Mouse (Mus musculus) midbrain, postnatal 0 days (tissue): ENCODE measurements around the gene Mettl8. TPM values are rescaled to one million over a fixed set of nuclear protein-coding genes. Genes with fewer than 3 reads are reported as not detected.

Experiments
- ATAC-seq: fragments of 200-750 bp; cut with Nextera tagmentation; 2 replicates; pipeline ENCODE4 v1.8.0; 2017; ENCODE audit warnings: moderate number of reproducible peaks, mild to moderate bottlenecking, moderate TSS enrichment, moderate library complexity; ENCODE audit not compliant: low FRiP score
- DNase-seq: peaks from one replicate; pipeline ENCODE4 v3.0.0-alpha.2; 2015; ENCODE audit warnings: low spot score
- H3K27ac ChIP-seq: fragments of 300-500 bp; sonication (generic); 2 replicates; pipeline ENCODE4 v1.5.1; 2014; ENCODE audit warnings: low read depth, mild to moderate bottlenecking, low read length, mixed read lengths
- H3K27me3 ChIP-seq: fragments of 300-500 bp; sonication (generic); 2 replicates; pipeline ENCODE4 v1.6.1; 2014; ENCODE audit warnings: low read length, control low read depth, mixed read lengths; ENCODE audit not compliant: insufficient read depth
- H3K36me3 ChIP-seq: fragments of 300-500 bp; sonication (generic); 2 replicates; pipeline ENCODE4 v1.6.1; 2014; ENCODE audit warnings: low read length, control low read depth, mixed read lengths; ENCODE audit not compliant: insufficient read depth
- H3K4me1 ChIP-seq: fragments of 300-500 bp; sonication (generic); 2 replicates; pipeline ENCODE4 v1.6.1; 2014; ENCODE audit warnings: mild to moderate bottlenecking, control low read depth, antibody characterized with exemption, low read length, mixed read lengths; ENCODE audit not compliant: insufficient read depth
- H3K4me2 ChIP-seq: fragments of 300-500 bp; sonication (generic); 2 replicates; pipeline ENCODE4 v1.6.1; 2014; ENCODE audit warnings: low read depth, mild to moderate bottlenecking, low read length, mixed read lengths; ENCODE audit not compliant: poor library complexity, severe bottlenecking
- H3K4me3 ChIP-seq: fragments of 300-500 bp; sonication (generic); 2 replicates; pipeline ENCODE4 v1.5.1; 2014; ENCODE audit warnings: low read depth, mild to moderate bottlenecking, low read length, moderate library complexity
- H3K9ac ChIP-seq: fragments of 300-500 bp; sonication (generic); replicated peaks from 2 replicates; pipeline ENCODE4 v1.6.1; 2014; ENCODE audit warnings: mild to moderate bottlenecking, low read length, moderate library complexity, mixed read lengths; ENCODE audit not compliant: poor library complexity, severe bottlenecking
- H3K9me3 ChIP-seq: fragments of 300-500 bp; sonication (generic); 2 replicates; pipeline ENCODE4 v1.6.1; 2016; ENCODE audit warnings: low read length, control low read depth
- CTCF ChIP-seq: IDR thresholded peaks from 2 replicates; pipeline ENCODE4 v1.5.1; 2016; ENCODE audit warnings: antibody characterized with exemption, mild to moderate bottlenecking
- WGBS: fragments of 180-500 bp; shearing (Covaris S2); extraction: QIAGEN DNeasy Blood & Tissue Kit; methylation state at CpG from one replicate; pipeline ENCODE4 v1.1.7; 2014; 5-methylcytosine and 5-hydroxymethylcytosine counted together
- polyA plus RNA-seq: library from polyadenylated mRNA; unstranded; fragments of >200 nt; fragmentation: Nextera tagmentation; extraction: Ambion mirVana; gene quantifications from 2 replicates; pipeline ENCODE4 v1.2.1, GENCODE M21; 2015
- total RNA-seq: library from RNA; depleted of rRNA; stranded (reverse); fragments of >200 nt; gene quantifications from 2 replicates; pipeline ENCODE4 v1.2.3, GENCODE M21; 2014

The Mettl8 gene
- total and polyA plus RNA-seq, 2 experiments from 2014 or later = 5.3 to 7.7 TPM

DNA sequence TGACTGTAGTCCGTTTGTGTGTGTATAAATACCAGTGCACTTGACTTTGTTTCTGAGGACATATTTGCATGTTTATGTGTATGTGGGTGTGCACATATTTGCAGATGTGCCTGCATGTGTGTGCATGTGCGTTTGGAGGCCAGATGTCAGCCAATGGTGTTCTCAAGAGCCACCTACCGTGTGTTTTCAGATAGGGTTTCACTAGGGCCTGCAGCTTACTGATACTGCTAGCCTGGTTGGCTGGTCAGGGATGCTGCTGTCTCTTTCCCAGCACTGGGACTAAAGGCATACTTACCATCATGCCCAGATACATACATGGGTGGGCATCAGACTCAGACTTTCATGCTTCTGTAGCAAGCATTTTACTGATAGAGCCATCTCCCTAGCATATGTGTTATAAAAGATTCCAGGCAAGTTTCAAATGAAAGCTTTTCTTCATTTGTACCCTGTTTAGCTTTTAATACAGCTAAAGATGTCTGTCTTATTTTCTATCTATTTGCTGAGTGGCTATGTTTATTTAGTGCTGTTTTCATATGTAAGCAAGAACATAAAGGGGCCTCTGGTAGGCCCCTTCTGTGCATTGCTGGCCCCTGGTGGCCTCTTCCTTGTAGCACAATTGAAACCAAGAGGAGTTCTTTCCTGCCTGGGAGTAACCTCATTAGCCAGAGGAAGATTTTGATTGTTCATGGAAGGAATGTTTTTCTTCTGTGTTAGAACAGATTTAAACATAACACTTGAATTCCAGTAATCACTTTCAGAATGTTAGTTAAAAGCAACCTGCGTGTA is 35.5 kb upstream of the Mettl8 start:
- Histone ChIP-seq H3K9me3 (no peaks in the 10 kb centered on the region), H3K36me3 (peaks cover 4% of the 10 kb centered on the region; the same call in 1 of the 2 replicates), H3K27me3 (no peaks in the 10 kb centered on the region), H3K4me3 (no peak overlapping the region), H3K4me2 (no peak overlapping the region), H3K27ac (no peak overlapping the region), H3K9ac (no peak overlapping the region), H3K4me1 (no peaks in the 10 kb centered on the region)
- DNase-seq = peak; percentile 15
- 89% methylated on average over 4 of the region's 4 CpGs for WGBS
- peak; percentile 61 for TF ChIP-seq CTCF
- no peak for ATAC-seq

DNA sequence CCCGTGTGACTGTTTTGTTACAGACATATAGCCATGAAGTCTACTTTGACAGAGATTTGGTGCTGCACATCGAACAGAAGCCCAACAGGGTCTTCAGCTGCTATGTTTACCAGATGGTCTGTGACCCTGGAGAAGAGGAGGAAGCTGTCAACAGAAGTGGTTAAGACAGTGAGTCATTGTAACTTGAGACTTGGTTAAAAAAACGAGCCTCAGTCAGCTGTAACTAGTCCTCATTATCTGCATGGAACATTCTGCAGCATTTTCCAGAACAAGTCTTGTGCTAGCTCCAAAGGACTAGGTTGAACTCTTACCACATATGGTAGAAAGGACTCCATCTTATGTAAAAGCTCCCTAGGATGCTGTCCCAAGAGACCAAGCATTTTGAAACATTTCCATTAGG is 34.4 kb upstream of the Mettl8 start:
- Histone ChIP-seq H3K27ac (no peak overlapping the region), H3K4me3 (no peak overlapping the region), H3K9ac (no peak overlapping the region), H3K4me2 (no peak overlapping the region), H3K4me1 (no peaks in the 10 kb centered on the region), H3K36me3 (peaks cover 4% of the 10 kb centered on the region; the same call in 1 of the 2 replicates), H3K27me3 (no peaks in the 10 kb centered on the region), H3K9me3 (no peaks in the 10 kb centered on the region)
- 83% methylated on average over 3 of the region's 3 CpGs for WGBS
- DNase-seq (no peak), ATAC-seq (no peak)
- no peak for TF ChIP-seq CTCF

DNA sequence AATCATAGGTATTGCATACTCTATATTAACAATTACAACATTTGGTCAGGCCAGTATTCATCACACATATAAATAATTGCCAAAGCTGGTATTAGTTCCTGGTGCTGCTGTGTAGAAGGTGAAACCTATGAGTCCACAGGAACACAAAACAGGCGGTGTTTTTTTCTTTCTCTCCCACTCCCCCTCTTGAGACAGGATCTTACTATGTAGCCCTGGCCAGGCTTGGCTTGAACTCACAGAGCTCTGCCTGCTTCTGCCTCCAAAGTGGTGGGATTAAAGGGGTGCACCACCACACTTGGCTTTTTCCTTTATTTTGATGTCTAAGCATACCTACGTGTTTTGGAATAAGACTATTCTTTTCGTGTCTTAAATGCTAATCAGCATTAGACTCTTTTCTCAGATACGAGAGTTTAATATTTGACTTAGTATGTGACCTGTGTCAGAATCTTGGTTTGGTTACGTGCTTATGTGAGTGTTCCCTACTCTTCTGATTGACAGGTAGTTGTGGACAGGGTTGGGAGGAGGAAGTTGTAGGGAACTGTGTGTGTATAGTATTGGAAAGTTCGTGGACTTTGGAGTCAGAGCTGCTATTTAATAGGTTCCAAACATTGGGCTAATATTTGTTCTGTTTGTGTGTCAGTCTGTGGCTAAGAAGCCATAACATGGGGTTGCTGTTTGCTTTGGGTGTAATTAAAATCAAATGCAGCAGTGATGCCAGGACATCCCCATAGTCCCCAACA is 28.2 kb upstream of the Mettl8 start:
- Histone ChIP-seq H3K4me1 (no peaks in the 10 kb centered on the region), H3K9ac (no peak overlapping the region), H3K27ac (no peak overlapping the region), H3K4me3 (no peak overlapping the region), H3K36me3 (no peaks in the 10 kb centered on the region), H3K9me3 (no peaks in the 10 kb centered on the region), H3K27me3 (no peaks in the 10 kb centered on the region), H3K4me2 (no peak overlapping the region)
- 93% methylated on average over 6 of the region's 6 CpGs for WGBS
- ATAC-seq (no peak), DNase-seq (no peak)
- no peak for TF ChIP-seq CTCF

DNA sequence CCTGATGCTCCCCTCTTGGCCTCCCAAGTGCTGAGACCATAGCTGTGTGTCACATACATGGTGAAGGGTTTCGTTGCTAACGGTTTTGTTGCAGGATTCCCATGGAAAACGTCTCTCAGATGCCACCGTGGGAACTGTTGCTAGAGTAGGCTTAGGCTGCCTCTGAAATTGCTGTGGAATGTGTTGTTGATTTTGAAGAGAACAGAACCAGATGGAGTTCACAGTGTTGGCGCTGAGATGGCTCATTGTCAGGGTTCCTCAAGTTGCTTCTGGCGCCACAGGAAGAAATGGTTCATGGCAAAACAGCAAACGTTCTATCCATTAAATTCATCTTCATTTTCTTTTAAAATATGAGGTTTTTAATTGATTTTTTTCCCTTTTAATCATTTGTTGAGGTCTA is 27.0 kb upstream of the Mettl8 start:
- Histone ChIP-seq H3K4me1 (no peaks in the 10 kb centered on the region), H3K4me2 (no peak overlapping the region), H3K9ac (no peak overlapping the region), H3K9me3 (no peaks in the 10 kb centered on the region), H3K36me3 (no peaks in the 10 kb centered on the region), H3K4me3 (no peak overlapping the region), H3K27ac (no peak overlapping the region), H3K27me3 (no peaks in the 10 kb centered on the region)
- no peak for TF ChIP-seq CTCF
- WGBS = 89% methylated on average over 7 of the region's 7 CpGs
- no peak for DNase-seq
- ATAC-seq = no peak

DNA sequence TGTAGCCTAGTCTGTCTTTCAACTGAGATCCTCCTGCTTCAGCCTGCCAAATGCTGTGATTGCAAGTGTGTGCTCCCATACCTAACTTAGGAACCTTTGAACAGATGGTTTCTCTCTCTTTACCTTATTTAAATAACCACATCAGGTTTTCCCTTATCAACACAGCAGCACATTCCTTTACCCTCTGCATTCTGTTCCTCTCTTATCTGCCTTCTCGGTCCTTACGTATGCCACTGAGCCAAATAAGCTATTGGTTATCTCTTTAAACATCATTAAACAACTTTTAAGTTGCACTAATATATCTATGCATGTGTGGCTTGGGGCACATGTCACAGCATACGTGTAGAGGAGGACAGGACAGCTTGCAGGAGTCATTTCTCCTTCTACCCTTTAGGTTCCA is 18.4 kb upstream of the Mettl8 start:
- Histone ChIP-seq H3K4me1 (no peaks in the 10 kb centered on the region), H3K36me3 (peaks cover 2% of the 10 kb centered on the region; the same call in 1 of the 2 replicates), H3K27ac (no peak overlapping the region), H3K4me3 (no peak overlapping the region), H3K9me3 (no peaks in the 10 kb centered on the region), H3K4me2 (no peak overlapping the region), H3K9ac (no peak overlapping the region), H3K27me3 (no peaks in the 10 kb centered on the region)
- no peak for TF ChIP-seq CTCF
- ATAC-seq = no peak
- DNase-seq = no peak
- WGBS = 97% methylated on average over 3 of the region's 3 CpGs

DNA sequence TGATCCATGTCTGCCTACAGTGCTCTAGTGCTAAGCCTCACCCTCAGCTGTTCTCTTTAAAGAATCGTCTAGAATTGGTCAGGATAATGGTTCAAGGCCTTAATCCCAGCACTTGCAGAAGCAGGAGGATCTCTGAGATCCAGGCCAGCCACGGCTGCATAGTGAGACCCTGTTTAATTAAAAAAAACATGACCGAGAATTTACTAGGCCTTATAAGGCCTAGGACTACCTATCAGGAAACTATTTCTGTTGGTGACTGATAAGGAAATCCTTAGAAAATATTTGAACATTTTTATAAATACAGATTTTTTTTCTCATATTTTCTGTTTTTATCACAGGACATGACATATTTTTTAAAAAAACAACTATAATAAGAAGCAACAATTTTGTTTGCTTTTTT is 17.9 kb upstream of the Mettl8 start:
- no peaks in the 10 kb centered on the region for H3K4me1 ChIP-seq
- 88% methylated on average over 3 of the region's 3 CpGs for WGBS
- no peak overlapping the region for H3K27ac ChIP-seq
- TF ChIP-seq CTCF = no peak
- H3K9me3 ChIP-seq = no peaks in the 10 kb centered on the region
- ATAC-seq = no peak
- no peaks in the 10 kb centered on the region for H3K27me3 ChIP-seq
- no peak overlapping the region for H3K4me3 ChIP-seq
- DNase-seq = no peak
- peaks cover 2% of the 10 kb centered on the region; the same call in 1 of the 2 replicates for H3K36me3 ChIP-seq
- H3K4me2 ChIP-seq = no peak overlapping the region
- H3K9ac ChIP-seq = no peak overlapping the region
